Mouse (Mus musculus): ENCODE data around the gene Arsb. TPM values are rescaled to one million over a fixed set of nuclear protein-coding genes. Genes with fewer than 3 reads are reported as not detected.

Gene Arsb
- total RNA-seq, 2 experiments from 2014 or later = 83.3 to 84.2 TPM

DNA sequence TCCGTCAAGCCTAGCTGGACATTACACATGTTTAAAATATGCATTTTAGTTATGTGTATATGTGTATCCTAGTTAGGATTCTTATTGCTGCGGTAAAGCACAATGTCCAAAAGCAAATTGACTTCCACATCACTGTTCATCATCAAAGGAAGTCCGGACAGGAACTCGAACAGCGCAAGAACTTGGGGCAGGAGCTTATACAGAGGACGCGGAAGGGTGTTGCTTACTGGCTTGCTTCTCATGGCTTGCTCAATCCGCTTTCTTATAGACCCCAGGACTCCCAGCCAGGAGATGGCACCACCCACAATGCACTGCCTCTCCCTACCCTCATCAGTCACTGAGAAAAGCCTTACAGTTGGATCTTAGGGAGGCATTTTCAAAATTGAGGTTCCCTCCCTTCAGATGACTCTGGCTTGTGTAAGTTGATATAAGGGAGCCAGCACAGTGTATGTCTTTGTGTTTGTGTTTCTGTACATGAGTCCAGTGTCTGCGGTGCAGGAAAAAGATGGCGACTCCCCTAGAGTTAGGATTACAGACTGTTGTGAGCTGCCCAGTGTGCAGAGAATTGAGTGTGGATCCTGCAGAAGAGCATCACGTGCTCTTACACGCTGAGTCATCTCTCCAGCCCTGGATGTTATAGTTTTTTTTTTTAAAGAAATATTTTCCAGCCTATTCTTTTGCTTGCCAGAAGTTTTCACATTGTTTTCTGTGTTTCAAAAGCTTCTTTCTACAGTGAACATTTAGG is 66.2 kb downstream of the Arsb start:
- intact Hi-C loops (cut with DNase I) = no loop called here

DNA sequence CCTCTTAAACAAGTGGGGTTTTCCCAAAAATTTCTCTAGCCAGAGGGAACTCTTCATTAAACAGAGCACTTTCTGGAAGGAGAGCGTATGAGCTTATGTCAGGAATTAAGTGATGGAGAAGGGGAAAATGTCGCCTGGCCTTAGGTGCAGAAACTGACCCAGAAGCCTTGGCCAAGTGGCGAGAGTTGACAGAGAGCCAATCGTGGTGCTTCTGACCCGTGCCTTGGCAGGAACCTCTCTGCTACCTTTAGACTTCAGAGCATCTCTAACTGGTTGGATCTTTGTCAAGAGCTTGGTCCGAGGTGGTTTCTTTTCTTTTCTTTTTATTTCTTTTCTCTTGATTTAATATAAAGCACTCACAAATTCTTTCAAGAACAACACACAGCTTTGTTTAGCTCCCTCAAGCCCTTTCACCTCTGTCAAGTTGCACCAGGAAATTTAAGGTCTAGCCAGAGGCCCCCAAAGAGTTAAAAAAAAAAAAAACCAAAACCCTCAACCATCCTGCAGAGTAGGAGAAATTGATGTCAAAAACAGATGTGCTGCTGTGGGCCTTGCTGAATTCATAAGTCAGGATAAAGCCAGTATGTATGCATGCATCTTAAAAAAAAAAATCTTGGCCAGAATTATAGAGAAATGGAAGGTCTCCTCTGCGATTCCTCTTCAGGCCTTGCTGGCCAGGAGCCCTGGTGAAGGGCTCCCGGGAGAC is 67.2 kb downstream of the Arsb start:
- DNase-seq (ENCODE audit: low spot score in 2 of 2) = no peak
- intact Hi-C loops (cut with DNase I) = no loop called here

More for the DNA sequence above, 66.2 kb downstream of the Arsb start:
- DNase-seq (ENCODE audit: low spot score in 2 of 2) = no peak

DNA sequence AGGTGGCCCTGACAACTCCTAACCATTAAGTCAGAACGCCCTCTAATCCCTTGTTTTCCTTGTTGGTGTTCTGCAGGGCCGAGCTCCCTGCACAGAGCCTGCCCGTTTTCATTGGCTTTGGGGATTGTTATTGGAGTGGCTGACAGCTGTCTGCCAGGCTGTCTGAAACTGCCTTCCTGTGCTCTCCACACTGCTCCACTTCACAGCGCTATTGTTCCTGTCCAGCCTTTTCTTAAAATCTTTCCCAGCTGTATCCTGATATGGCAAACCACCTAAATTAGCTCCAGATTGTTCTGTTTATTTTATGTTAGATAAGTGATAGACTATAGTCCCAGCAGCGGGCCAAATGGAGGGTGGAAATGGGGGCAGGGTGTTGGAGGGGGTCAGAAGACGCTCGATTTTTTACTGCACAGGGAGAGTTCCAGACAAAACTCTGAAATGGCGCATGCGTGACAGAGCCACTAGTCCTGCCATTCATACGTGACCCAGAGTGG is 67.8 kb downstream of the Arsb start:
- intact Hi-C loops (cut with DNase I) = no loop called here
- no peak for DNase-seq (ENCODE audit: low spot score in 2 of 2)

DNA sequence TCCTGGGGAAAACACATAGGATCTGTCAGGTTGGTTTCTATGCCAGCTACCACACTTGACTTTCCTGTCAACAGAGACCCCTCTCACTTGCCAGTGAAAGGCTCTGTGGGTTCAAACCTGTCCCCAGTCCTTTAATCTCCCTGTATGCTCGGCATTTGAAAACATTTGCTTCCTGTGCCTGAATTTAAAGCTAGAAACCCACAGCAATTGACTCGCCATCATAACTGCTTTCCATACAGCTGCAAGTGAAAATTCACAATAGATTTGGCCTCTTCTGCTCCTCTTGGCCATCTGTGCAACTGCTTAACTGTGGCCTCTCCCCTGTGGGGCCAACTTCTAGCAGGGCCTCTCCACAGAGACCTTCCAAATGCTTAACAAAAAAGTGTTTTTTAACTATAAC is 68.3 kb downstream of the Arsb start:
- intact Hi-C loops (cut with DNase I) = no loop called here
- DNase-seq (ENCODE audit: low spot score in 2 of 2) = no peak

DNA sequence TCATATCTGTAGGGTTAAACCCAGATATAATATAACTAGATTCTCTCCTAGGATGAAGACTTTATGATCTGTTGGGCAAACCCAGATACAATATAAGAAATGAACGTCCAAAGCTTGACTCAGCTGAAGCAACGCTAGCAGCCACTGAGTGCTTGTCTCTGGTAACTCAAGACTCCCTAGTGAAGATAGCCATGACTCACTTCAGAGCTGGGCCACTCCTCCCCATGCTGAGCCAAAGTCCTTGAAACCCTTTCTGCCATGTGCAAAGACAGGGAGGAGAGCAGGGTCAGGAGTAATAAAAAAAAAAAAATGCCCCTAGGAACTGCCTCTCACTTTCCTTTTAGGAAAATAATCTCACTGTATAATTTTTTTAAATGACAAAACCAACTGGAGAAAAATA is 68.7 kb downstream of the Arsb start:
- no peak for DNase-seq (ENCODE audit: low spot score in 2 of 2)
- intact Hi-C loops (cut with DNase I) = no loop called here

DNA sequence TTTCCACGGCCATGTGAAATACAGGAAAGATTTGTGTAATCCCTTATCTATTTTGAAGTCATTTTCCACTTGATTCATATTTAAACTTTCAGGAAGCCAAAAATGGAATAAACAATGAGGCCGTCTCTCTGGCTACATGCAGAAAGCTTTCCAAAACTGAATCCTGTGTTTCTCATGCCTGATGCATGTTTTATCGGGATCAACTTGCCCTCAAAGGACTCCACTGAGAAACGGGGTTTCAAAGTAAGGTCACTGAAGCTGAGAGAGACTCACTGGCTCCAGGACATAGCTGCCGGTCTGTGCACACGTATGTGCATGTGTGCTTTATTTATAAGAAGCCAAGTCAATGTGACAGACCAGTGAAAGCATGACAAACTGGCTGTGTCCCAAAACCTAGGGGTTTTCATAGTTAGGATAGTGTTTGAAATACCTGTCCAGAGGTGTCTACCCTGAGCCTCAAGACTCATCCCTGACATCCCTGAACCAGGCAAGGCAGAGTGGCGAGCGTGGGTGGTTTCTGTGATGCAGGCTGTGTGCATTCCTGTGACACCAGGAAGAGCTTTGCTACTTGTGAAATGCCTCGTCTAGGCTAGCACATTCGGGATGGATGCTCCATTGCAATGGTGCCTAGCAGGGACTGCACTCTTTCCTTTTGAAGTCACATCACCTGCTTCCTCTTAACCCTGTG is 75.5 kb downstream of the Arsb start:
- DNase-seq (ENCODE audit: low spot score in 2 of 2) = no peak
- intact Hi-C loops (cut with DNase I) = no loop called here

DNA sequence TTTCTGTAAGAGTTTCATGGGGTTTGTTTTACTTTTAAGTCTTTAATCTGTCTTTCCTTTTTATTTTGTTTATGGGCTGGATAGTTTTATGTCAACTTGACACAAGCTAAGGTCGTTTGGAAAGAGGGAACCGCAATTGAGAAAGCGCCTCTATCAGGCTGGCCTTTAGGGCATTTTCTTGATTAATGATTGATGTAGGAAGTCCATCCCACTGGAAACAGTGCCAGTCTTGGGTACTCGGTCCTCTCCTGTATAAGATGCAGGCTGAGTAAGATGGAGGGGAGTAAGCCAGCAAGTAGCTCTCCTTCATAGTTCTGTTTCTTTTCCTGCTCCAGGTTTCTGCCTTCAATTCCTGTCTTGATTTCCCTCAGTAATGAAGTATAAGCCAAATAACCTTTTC is 76.2 kb downstream of the Arsb start:
- DNase-seq (ENCODE audit: low spot score in 2 of 2) = no peak
- intact Hi-C loops (cut with DNase I) = no loop called here

DNA sequence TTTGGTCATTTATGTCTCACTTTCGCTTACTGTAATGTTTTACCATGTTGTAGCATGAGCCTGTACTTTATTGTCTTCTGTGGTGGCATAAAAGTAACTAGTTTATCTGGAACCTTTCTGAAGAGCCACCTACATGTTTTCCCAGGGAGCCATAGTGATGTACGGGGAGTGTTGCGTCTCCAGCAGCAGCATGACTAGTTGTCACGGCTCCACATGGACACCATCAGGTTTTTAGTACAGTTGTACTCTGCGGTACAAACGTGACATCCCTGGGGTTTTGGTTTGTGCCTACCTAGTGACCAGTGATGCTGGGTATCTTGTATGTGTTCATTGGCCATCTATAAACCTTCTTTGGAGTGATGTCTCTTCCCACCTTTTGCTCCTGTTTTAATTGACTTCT is 77.2 kb downstream of the Arsb start:
- intact Hi-C loops (cut with DNase I) = no loop called here
- DNase-seq (ENCODE audit: low spot score in 2 of 2) = no peak

DNA sequence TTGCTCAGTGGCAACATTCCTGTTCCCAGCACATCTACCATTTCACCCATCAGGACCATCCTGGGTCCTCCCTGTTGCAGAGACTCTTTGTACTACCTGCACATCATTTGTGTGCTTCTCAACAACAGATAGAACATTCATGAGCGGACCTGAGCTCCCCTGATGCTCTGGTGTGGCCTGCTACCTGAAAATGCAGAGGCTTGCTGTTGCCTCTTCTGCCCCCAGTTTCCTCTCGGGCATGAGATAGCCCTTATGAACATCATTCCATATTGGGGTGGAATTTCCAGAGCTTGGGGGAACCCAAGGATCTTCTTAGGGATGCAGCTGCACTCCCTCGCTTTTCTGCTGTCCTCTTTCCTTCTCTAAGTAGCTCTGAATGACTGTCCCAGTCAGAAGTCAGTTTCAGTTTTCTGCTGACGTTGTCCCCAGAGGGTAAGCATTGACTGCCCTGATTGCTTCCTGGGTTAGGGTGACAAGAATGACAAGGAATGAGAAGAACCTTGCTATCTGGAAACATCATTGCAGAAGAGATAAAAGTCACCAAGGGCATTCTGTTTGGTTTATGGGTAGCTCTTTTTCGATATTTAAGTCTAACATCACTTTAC is 78.4 kb downstream of the Arsb start:
- intact Hi-C loops (cut with DNase I) = loop anchor here (5.0 kb wide), 1 partner anchor 207 kb away; the partner anchor contains the start of gene Lhfpl2
- DNase-seq (ENCODE audit: low spot score in 2 of 2) = no peak

DNA sequence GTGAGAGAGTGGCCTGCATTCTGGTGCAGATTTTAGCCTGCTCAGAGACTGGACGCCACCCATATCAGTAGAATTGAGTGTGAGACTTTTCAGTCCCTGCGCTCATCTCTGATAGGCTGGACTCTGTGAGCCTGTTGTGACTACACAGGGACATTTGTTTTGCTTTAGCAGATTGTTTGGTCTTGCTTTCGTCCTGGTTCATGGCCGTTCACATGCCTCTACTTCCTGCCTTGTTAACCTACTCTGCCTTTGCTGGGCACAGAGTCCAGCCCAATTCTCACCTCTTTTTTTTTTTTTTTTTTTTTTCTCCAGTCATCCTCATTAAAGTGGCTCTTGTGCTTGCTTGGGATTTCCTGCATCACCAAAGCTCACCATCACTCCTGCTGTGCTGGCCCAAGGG is 79.2 kb downstream of the Arsb start:
- no peak for DNase-seq (ENCODE audit: low spot score in 2 of 2)
- intact Hi-C loops (cut with DNase I) = loop anchor here (5.0 kb wide), 1 partner anchor 207 kb away; the partner anchor contains the start of gene Lhfpl2

DNA sequence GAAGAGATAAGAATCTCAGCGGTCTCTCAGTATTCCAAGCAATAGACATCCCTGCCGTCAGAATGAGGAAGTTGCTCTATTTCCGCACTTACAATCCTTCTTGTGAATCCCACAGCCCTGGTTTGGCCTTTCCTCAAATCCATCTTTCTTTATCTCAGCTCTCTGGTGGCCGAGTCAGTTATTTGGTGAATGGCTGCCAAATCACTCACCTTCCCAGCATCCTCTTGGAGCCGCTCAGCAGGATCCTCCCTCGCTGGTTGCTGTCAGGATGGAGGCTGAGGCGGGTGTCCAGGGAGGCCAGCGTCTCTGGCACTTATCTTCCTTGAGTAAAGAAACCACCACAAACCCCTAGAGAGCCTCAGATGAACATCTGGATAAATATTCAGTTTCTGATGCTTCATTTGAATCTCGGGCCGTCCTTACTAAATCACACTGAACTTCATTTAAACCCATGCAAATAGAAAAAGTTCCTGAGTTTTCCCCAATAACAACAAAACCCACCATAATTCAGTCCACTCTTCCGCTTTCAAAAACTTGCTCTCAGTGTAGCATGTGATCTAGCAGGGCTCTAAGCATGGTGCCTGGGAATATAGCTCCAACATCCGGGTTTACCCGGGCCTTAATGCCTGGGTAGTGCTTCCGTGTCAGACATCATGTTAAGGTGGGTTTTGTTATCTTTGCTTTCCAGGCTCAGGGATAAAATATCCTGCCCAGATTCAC is 81.1 kb downstream of the Arsb start:
- intact Hi-C loops (cut with DNase I) = loop anchor here (5.0 kb wide), 1 partner anchor 205 kb away; the partner anchor contains the start of gene Lhfpl2
- no peak for DNase-seq (ENCODE audit: low spot score in 2 of 2)

DNA sequence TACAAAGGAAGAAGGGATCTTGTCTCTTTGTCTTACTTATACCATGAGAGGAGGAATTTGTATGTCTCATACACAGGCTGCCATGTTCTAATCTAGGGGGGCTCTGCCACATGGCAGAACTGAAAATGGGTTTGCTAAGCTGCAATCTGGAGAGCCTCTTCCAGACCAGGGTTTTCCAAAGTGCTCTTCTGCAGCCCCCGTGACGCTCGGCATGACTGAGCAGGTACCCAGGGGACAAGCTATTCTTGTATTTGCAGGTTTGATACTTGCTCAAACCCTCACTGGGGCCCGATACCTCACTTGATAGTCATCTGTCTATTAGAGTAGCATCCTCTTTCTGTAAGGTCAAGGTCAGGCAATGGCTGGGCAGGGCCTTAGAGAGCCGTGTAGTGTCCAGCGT is 82.3 kb downstream of the Arsb start:
- intact Hi-C loops (cut with DNase I) = loop anchor here (5.0 kb wide), 1 partner anchor 204 kb away; the partner anchor contains the start of gene Lhfpl2
- no peak for DNase-seq (ENCODE audit: low spot score in 2 of 2)

DNA sequence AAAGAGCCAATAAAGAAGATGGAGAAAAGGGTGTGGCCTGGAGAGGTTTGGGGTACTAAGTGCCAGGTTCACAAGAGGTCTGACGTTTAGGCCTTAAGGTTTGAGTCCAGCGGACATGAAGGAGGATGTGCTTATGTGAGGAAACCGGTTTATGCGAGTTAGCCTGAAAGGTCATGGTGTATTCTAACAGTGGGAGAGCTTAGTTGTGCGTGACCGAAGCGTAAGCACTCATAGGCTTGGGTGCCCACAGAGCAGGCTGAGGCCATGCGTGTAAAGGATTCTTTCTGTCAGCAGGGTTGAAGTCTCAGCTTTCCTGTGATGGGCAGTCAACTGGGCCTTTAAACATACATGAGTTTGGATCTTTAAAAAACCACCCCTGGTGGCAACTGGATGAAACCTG is 82.9 kb downstream of the Arsb start:
- intact Hi-C loops (cut with DNase I) = loop anchor here (5.0 kb wide), 1 partner anchor 203 kb away; the partner anchor contains the start of gene Lhfpl2

DNA sequence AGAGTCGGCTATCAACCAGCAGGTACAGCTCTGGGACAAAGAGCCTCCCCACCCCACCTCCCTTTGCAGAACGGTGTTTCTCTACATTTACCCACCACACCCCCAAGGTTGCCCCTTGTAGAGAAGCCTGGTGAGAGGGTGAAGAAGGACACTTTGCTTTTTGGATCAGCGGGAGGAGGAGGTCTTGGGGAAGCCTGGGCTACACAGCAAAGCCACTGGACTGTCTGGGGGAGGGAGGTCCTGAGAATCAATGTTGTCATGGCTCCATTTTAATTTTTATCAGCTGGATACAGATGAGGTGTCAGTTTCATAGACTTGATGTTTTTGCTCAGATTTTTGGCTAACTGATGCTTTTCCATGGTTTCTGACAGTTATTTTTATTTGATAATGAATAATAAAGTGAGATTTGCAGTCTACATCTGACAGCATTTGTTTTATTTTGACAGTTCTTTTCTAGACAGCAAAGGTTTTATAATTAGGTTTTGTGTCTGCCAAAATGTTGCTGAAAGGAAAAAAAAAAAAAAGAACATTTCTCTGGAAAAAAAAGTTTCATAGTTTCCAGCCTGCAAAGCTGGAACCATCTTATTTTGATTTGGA is 83.6 kb downstream of the Arsb start:
- no peak for DNase-seq (ENCODE audit: low spot score in 2 of 2)
- intact Hi-C loops (cut with DNase I) = loop anchor here (5.0 kb wide), 1 partner anchor 202 kb away; the partner anchor contains the start of gene Lhfpl2

More for the DNA sequence above, 82.9 kb downstream of the Arsb start:
- DNase-seq (ENCODE audit: low spot score in 2 of 2) = no peak

DNA sequence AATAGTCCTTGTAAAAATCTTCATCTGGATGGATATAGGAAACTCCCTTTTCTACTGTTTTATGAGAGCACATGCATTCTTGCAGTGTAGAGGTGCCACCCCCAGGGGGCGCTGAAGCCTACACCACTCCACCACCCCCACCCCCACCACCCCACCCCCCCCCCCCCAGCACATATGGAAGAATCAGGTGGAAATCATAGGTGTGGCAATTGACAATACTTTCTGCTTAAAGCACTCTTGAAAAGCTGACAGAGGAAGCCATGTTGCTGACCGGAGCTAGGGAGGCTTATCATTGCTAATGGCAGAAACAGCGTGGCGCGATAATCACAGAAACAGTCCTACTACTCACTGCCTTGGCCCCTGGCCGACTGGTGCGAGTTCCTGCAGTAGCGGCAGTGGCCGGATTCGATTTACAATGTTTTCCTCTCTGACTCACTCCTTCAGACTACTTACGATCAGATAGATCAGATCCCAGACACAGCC is 84.3 kb downstream of the Arsb start:
- peak; percentile 15 to 24 for DNase-seq (ENCODE audit: low spot score in 2 of 2)

DNA sequence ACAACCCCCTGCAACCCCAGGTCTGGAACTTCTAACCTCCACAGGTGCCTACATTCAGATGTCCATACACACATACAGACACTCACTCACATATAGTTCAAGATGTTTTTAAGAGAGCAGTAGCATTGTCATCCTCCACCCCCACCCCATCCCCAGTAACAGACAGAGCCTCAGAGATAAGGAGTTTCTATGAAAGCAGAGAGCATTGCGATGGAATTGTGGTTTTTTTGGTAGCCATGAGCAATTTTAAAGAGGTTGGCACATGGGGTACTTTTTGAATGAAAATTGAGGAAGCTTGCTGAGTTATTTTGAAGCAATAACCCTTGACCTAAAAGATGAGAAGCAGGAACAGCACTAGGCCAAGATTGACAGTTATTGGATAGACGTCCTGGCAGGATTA is 89.8 kb downstream of the Arsb start:
- intact Hi-C loops (cut with DNase I) = no loop called here
- no peak for DNase-seq (ENCODE audit: low spot score in 2 of 2)

More for the DNA sequence above, 84.3 kb downstream of the Arsb start:
- intact Hi-C loops (cut with DNase I) = no loop called here

DNA sequence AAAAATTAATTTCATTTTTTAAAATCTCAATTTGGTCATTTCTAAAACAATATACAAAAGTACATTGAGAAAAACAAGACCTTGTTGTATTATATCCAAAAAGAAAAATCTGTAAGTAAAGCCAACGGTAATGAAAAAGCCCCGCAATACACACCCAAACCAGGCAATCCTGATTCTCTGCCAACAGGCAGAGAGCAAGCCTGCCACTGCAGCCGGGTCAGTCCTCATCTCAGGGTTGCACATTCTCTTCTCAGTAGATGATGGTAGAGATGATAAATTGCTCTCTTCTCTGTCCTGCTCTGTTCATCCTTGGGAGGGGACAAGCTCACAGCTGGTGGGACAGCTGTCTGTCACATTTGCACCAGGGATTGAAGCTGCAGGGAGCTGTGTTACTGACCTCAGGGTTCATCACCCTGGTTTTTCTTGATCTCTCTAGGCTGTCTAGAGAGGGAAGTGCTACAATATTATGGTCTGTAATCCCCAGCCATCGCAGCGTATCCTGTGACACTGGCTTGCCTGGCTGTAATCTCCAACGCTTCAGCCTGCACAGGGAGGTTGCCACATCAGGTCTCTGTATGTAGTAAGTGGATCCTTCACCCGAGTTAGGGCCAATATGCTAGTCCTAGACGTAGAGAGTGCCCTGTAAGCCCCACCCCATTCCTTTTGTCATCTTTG is 92.8 kb downstream of the Arsb start:
- no peak for DNase-seq (ENCODE audit: low spot score in 2 of 2)

DNA sequence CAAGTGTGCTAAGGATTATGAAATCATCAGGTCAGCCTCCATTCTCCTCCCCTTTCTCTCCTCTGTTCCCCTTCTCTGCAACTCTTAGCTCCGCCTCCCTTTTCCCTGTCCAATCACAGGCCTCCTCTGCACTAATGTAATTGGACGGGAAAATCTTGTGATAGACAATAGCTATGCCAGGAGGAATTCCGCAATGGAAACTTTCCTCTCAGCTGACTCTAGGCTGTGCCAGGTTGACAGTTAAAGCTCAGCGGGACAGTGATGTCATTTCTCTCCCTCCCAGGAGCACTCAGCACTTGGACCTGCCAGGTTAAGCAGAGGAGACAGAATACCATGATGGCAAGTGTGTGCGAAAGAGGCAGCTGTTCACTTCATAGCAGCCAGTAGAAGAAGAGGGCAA is 95.2 kb downstream of the Arsb start:
- intact Hi-C loops (cut with DNase I) = no loop called here
- no peak for DNase-seq (ENCODE audit: low spot score in 2 of 2)

More for the DNA sequence above, 92.8 kb downstream of the Arsb start:
- intact Hi-C loops (cut with DNase I) = no loop called here

All from left cerebral cortex, postnatal 25 days (tissue).